Mouse (Mus musculus) midbrain, embryonic 14.5 days (tissue): ENCODE data around the gene Eda2r. TPM values are rescaled to one million over a fixed set of nuclear protein-coding genes. Genes with fewer than 3 reads are reported as not detected.
A peak's percentile ranks its signal among the peaks of the same experiment; 100 is the strongest.

Experiments used
- ATAC-seq: fragments of 200-750 bp; cut with Nextera tagmentation; 2 replicates; pipeline ENCODE4 v1.8.0; 2017; ENCODE audit warnings: moderate number of reproducible peaks, moderate library complexity; ENCODE audit not compliant: low FRiP score, low TSS enrichment
- DNase-seq: peaks from one replicate; pipeline ENCODE4 v3.0.0-alpha.2; 2015
- H3K27ac ChIP-seq: fragments of 300-500 bp; sonication (generic); replicated peaks from 2 replicates; pipeline ENCODE4 v1.5.1; 2014; ENCODE audit warnings: mild to moderate bottlenecking, low read depth, low read length, moderate library complexity
- H3K27me3 ChIP-seq: fragments of 300-500 bp; sonication (generic); 2 replicates; pipeline ENCODE4 v1.6.1; 2014; ENCODE audit warnings: low read length, control low read depth, mixed read lengths; ENCODE audit not compliant: control insufficient read depth, insufficient read depth
- H3K36me3 ChIP-seq: fragments of 300-500 bp; sonication (generic); 2 replicates; pipeline ENCODE4 v1.6.1; 2014; ENCODE audit warnings: low read length, control low read depth; ENCODE audit not compliant: control insufficient read depth, insufficient read depth
- H3K4me1 ChIP-seq: fragments of 300-500 bp; sonication (generic); 2 replicates; pipeline ENCODE4 v1.6.1; 2014; ENCODE audit warnings: mild to moderate bottlenecking, antibody characterized with exemption, low read length, control low read depth; ENCODE audit not compliant: control insufficient read depth, insufficient read depth
- H3K4me2 ChIP-seq: fragments of 300-500 bp; sonication (generic); 2 replicates; pipeline ENCODE4 v1.6.1; 2014; ENCODE audit warnings: mild to moderate bottlenecking, low read length, moderate library complexity
- H3K4me3 ChIP-seq: fragments of 300-500 bp; sonication (generic); replicated peaks from 2 replicates; pipeline ENCODE4 v1.5.1; 2014; ENCODE audit warnings: low read depth, low read length
- H3K9ac ChIP-seq: fragments of 300-500 bp; sonication (generic); replicated peaks from 2 replicates; pipeline ENCODE4 v1.6.1; 2014; ENCODE audit warnings: mild to moderate bottlenecking, low read length, moderate library complexity
- H3K9me3 ChIP-seq: fragments of 300-500 bp; sonication (generic); 2 replicates; pipeline ENCODE4 v1.6.1; 2016; ENCODE audit warnings: low read length, control low read depth, mixed read lengths; ENCODE audit not compliant: control insufficient read depth
- WGBS: fragments of 180-500 bp; shearing (Covaris S2); extraction: QIAGEN DNeasy Blood & Tissue Kit; methylation state at CpG from one replicate; pipeline ENCODE4 v1.1.7; 2014; 5-methylcytosine and 5-hydroxymethylcytosine counted together
- polyA plus RNA-seq: library from polyadenylated mRNA; unstranded; fragments of >200 nt; fragmentation: Nextera tagmentation; extraction: Ambion mirVana; gene quantifications from 2 replicates; pipeline ENCODE4 v1.2.1, GENCODE M21; 2014

Eda2r gene
- 1.1 and 1.2 TPM in 2 replicates for polyA plus RNA-seq

- Histone ChIP-seq H3K27me3 (no peaks in the 10 kb centered on the region), H3K9me3 (no peaks in the 10 kb centered on the region), H3K36me3 (no peaks in the 10 kb centered on the region), H3K4me2 (peak within 1 kb of the TSS; percentile 45), H3K9ac (no peak within 1 kb of the TSS), H3K27ac (no peak within 1 kb of the TSS), H3K4me1 (no peaks in the 10 kb centered on the region), H3K4me3 (peak within 1 kb of the TSS; percentile 20)
- DNase-seq (peak; percentile 60), ATAC-seq (peak; percentile 89)
- WGBS = 22% methylated on average over 8 of the region's 8 CpGs
These were observed at the start of gene Eda2r for GRCm38 (mm10) chrX:97377065-97377421. TSS of gene Eda2r (minus strand) at chrX:97377216.

- Histone ChIP-seq H3K4me1 (no peaks in the 10 kb centered on the region), H3K27me3 (no peaks in the 10 kb centered on the region), H3K9ac (no peak overlapping the region), H3K36me3 (no peaks in the 10 kb centered on the region), H3K4me2 (no peak overlapping the region), H3K27ac (no peak overlapping the region), H3K4me3 (no peak overlapping the region), H3K9me3 (no peaks in the 10 kb centered on the region)
- ATAC-seq = no peak
- WGBS = 85% methylated on average over 2 of the region's 2 CpGs
- DNase-seq = no peak
These were observed 20.9 kb upstream of the Eda2r start for GRCm38 (mm10) chrX:97397872-97398271.

- no peaks in the 10 kb centered on the region for H3K36me3 ChIP-seq
- no peaks in the 10 kb centered on the region for H3K4me1 ChIP-seq
- no peak for ATAC-seq
- no peak overlapping the region for H3K9ac ChIP-seq
- H3K4me3 ChIP-seq = no peak overlapping the region
- no peaks in the 10 kb centered on the region for H3K27me3 ChIP-seq
- H3K9me3 ChIP-seq = no peaks in the 10 kb centered on the region
- WGBS = 81% methylated on average over 1 of the region's 1 CpGs
- no peak for DNase-seq
- no peak overlapping the region for H3K27ac ChIP-seq
- H3K4me2 ChIP-seq = no peak overlapping the region
These were observed 1.1 kb upstream of the Eda2r start for GRCm38 (mm10) chrX:97378076-97378475.

- DNase-seq (peak; percentile 25), ATAC-seq (peak; percentile 68)
- Histone ChIP-seq H3K27me3 (no peaks in the 10 kb centered on the region), H3K4me2 (peak overlapping the region; percentile 45), H3K36me3 (no peaks in the 10 kb centered on the region), H3K4me1 (no peaks in the 10 kb centered on the region), H3K9me3 (no peaks in the 10 kb centered on the region), H3K27ac (no peak overlapping the region), H3K4me3 (peak overlapping the region; percentile 20), H3K9ac (no peak overlapping the region)
- WGBS = 24% methylated on average over 15 of the region's 15 CpGs
These were observed 523 bp downstream of the Eda2r start for GRCm38 (mm10) chrX:97376321-97377064.

- Histone ChIP-seq H3K27me3 (no peaks in the 10 kb centered on the region), H3K4me2 (no peak overlapping the region), H3K9ac (no peak overlapping the region), H3K4me3 (no peak overlapping the region), H3K4me1 (no peaks in the 10 kb centered on the region), H3K9me3 (no peaks in the 10 kb centered on the region), H3K36me3 (no peaks in the 10 kb centered on the region), H3K27ac (no peak overlapping the region)
- WGBS = 62% methylated on average over 2 of the region's 2 CpGs
- DNase-seq = no peak
- no peak for ATAC-seq
These were observed 4.2 kb downstream of the Eda2r start for GRCm38 (mm10) chrX:97372826-97373225.

- WGBS = 81% methylated on average over 1 of the region's 1 CpGs
- no peaks in the 10 kb centered on the region for H3K9me3 ChIP-seq
- no peaks in the 10 kb centered on the region for H3K27me3 ChIP-seq
- H3K4me3 ChIP-seq = no peak overlapping the region
- no peak overlapping the region for H3K9ac ChIP-seq
- no peaks in the 10 kb centered on the region for H3K4me1 ChIP-seq
- DNase-seq (no peak), ATAC-seq (no peak)
- no peak overlapping the region for H3K4me2 ChIP-seq
- no peaks in the 10 kb centered on the region for H3K36me3 ChIP-seq
- H3K27ac ChIP-seq = no peak overlapping the region
These were observed 7.8 kb downstream of the Eda2r start for GRCm38 (mm10) chrX:97369206-97369605.

GRCm38 (mm10) chrX:97368741-97369140 is 8.3 kb downstream of the Eda2r start:
- no peaks in the 10 kb centered on the region for H3K4me1 ChIP-seq
- H3K27me3 ChIP-seq = no peaks in the 10 kb centered on the region
- no peak overlapping the region for H3K4me2 ChIP-seq
- no peaks in the 10 kb centered on the region for H3K36me3 ChIP-seq
- H3K27ac ChIP-seq = no peak overlapping the region
- no peaks in the 10 kb centered on the region for H3K9me3 ChIP-seq
- ATAC-seq = no peak
- no peak overlapping the region for H3K9ac ChIP-seq
- no peak overlapping the region for H3K4me3 ChIP-seq
- DNase-seq = no peak
- 87% methylated on average over 2 of the region's 2 CpGs for WGBS

- H3K4me1 ChIP-seq = no peaks in the 10 kb centered on the region
- H3K9ac ChIP-seq = no peak overlapping the region
- H3K36me3 ChIP-seq = no peaks in the 10 kb centered on the region
- H3K4me2 ChIP-seq = no peak overlapping the region
- H3K27ac ChIP-seq = no peak overlapping the region
- H3K9me3 ChIP-seq = no peaks in the 10 kb centered on the region
- H3K27me3 ChIP-seq = no peaks in the 10 kb centered on the region
- ATAC-seq = no peak
- WGBS = 57% methylated on average over 2 of the region's 2 CpGs
- H3K4me3 ChIP-seq = no peak overlapping the region
- DNase-seq = peak; percentile 1
These were observed 16.1 kb downstream of the Eda2r start for GRCm38 (mm10) chrX:97360919-97361318.

- DNase-seq = no peak
- H3K27ac ChIP-seq = no peak overlapping the region
- ATAC-seq = no peak
These were observed 49.1 kb downstream of the Eda2r start for GRCm38 (mm10) chrX:97327891-97328290.

More at GRCm38 (mm10) chrX:97327891-97328290, 49.1 kb downstream of the Eda2r start:
- Histone ChIP-seq H3K4me1 (no peaks in the 10 kb centered on the region), H3K9me3 (no peaks in the 10 kb centered on the region), H3K4me2 (no peak overlapping the region), H3K27me3 (no peaks in the 10 kb centered on the region), H3K36me3 (no peaks in the 10 kb centered on the region), H3K4me3 (no peak overlapping the region), H3K9ac (no peak overlapping the region)
